Mouse (Mus musculus) C2C12 (cell line): ENCODE data around the gene Aox2. TPM values are rescaled to one million over a fixed set of nuclear protein-coding genes. Genes with fewer than 3 reads are reported as not detected.

ENCODE experiments used
- H3K27me3 ChIP-seq: one replicate; pipeline ENCODE4 v1.6.1; 2011; ENCODE audit not compliant: control insufficient read depth, insufficient read depth, insufficient read length
- H3K36me3 ChIP-seq: one replicate; pipeline ENCODE4 v1.6.1; 2011; ENCODE audit not compliant: control insufficient read depth, insufficient read depth
- H3K4me3 ChIP-seq: one replicate; pipeline ENCODE4 v1.5.1; 2011; ENCODE audit warnings: mild to moderate bottlenecking, control low read depth; ENCODE audit not compliant: poor library complexity, insufficient read depth, severe bottlenecking
- H3K79me2 ChIP-seq: one replicate; pipeline ENCODE4 v1.6.1; 2011; ENCODE audit not compliant: control insufficient read depth, insufficient read depth
- H3K79me3 ChIP-seq: one replicate; pipeline ENCODE4 v1.6.1; 2011; ENCODE audit warnings: low read depth, control low read depth
- H3ac ChIP-seq: one replicate; pipeline ENCODE3; 2011; ENCODE audit warnings: low read depth; ENCODE audit not compliant: control insufficient read depth, insufficient read length
- CEBPB ChIP-seq: IDR thresholded peaks from one replicate; pipeline ENCODE4 v1.6.1; 2011; ENCODE audit warnings: low read depth, mild to moderate bottlenecking, control low read depth, moderate library complexity
- CTCF ChIP-seq: IDR thresholded peaks from one replicate; pipeline ENCODE4 v1.5.1; 2011; ENCODE audit not compliant: control insufficient read depth, insufficient read depth, insufficient read length
- FOSL1 ChIP-seq: IDR thresholded peaks from one replicate; pipeline ENCODE4 v1.8.0; 2011; ENCODE audit warnings: mild to moderate bottlenecking, low read length; ENCODE audit not compliant: poor library complexity, insufficient read depth, severe bottlenecking
- MAX ChIP-seq: IDR thresholded peaks from one replicate; pipeline ENCODE4 v1.6.1; 2011; ENCODE audit warnings: mild to moderate bottlenecking, control low read depth
- MYOD1 ChIP-seq: IDR thresholded peaks from one replicate; pipeline ENCODE4 v1.6.1; 2011; ENCODE audit warnings: low read depth; ENCODE audit not compliant: control insufficient read depth, insufficient read length
- MYOG ChIP-seq: IDR thresholded peaks from one replicate; pipeline ENCODE4 v1.6.1; 2011; ENCODE audit not compliant: control insufficient read depth, insufficient read length; ENCODE audit errors: extremely low read depth
- USF1 ChIP-seq: IDR thresholded peaks from one replicate; pipeline ENCODE4 v1.6.1; 2011; ENCODE audit warnings: low read depth, mild to moderate bottlenecking, control low read depth, moderate library complexity
- polyA plus RNA-seq: library from polyadenylated mRNA; unstranded; fragments of >200 nt; fragmentation: generic; extraction: Trizol; gene quantifications from one replicate; pipeline ENCODE4 v1.2.1, GENCODE M21; 2012; ENCODE audit warnings: missing spikeins

Gene Aox2
- polyA plus RNA-seq, 1 experiment = not detected

- H3K36me3 ChIP-seq = no peaks in the 10 kb centered on the region
- TF ChIP-seq MAX (no peak), MYOG (no peak), CTCF (no peak), USF1 (no peak), FOSL1 (no peak), CEBPB (no peak), MYOD1 (no peak)
- H3ac ChIP-seq = no peak overlapping the region
- no peak overlapping the region for H3K4me3 ChIP-seq
- H3K79me3 ChIP-seq = no peaks in the 10 kb centered on the region
- H3K79me2 ChIP-seq = no peaks in the 10 kb centered on the region
- no peaks in the 10 kb centered on the region for H3K27me3 ChIP-seq
Measured at GRCm38 (mm10) chr1:58237527-58238299, 40.4 kb upstream of the Aox2 start.

- Histone ChIP-seq H3K79me3 (no peaks in the 10 kb centered on the region), H3K4me3 (no peak overlapping the region), H3ac (no peak overlapping the region), H3K79me2 (no peaks in the 10 kb centered on the region), H3K36me3 (no peaks in the 10 kb centered on the region), H3K27me3 (no peaks in the 10 kb centered on the region)
- TF ChIP-seq MYOG (no peak), MYOD1 (no peak), FOSL1 (no peak), CEBPB (no peak)
Measured at GRCm38 (mm10) chr1:58238440-58238839, 39.7 kb upstream of the Aox2 start.

GRCm38 (mm10) chr1:58238961-58239360 lies 39.2 kb upstream of the Aox2 start:
- Histone ChIP-seq H3K36me3 (no peaks in the 10 kb centered on the region), H3K27me3 (no peaks in the 10 kb centered on the region)

GRCm38 (mm10) chr1:58240347-58240746 lies 37.8 kb upstream of the Aox2 start:
- Histone ChIP-seq H3K79me2 (no peaks in the 10 kb centered on the region), H3K4me3 (no peak overlapping the region), H3K36me3 (no peaks in the 10 kb centered on the region), H3K79me3 (no peaks in the 10 kb centered on the region), H3K27me3 (no peaks in the 10 kb centered on the region), H3ac (no peak overlapping the region)
- TF ChIP-seq CTCF (no peak), MYOD1 (no peak), MYOG (no peak), USF1 (no peak), MAX (no peak), FOSL1 (no peak), CEBPB (no peak)

More at GRCm38 (mm10) chr1:58238961-58239360, 39.2 kb upstream of the Aox2 start:
- TF ChIP-seq CEBPB (no peak), MAX (no peak), MYOD1 (no peak), MYOG (no peak), FOSL1 (no peak), CTCF (no peak)
- no peak overlapping the region for H3ac ChIP-seq
- H3K79me2 ChIP-seq = no peaks in the 10 kb centered on the region
- no peaks in the 10 kb centered on the region for H3K79me3 ChIP-seq
- no peak overlapping the region for H3K4me3 ChIP-seq

GRCm38 (mm10) chr1:58244487-58244886 lies 33.6 kb upstream of the Aox2 start:
- H3K79me3 ChIP-seq = no peaks in the 10 kb centered on the region
- H3K36me3 ChIP-seq = no peaks in the 10 kb centered on the region
- no peak overlapping the region for H3ac ChIP-seq
- H3K79me2 ChIP-seq = no peaks in the 10 kb centered on the region
- no peaks in the 10 kb centered on the region for H3K27me3 ChIP-seq
- H3K4me3 ChIP-seq = no peak overlapping the region
- TF ChIP-seq CEBPB = no peak
- no peak for TF ChIP-seq FOSL1
- TF ChIP-seq USF1 = no peak
- no peak for TF ChIP-seq CTCF
- no peak for TF ChIP-seq MYOD1
- TF ChIP-seq MYOG = no peak
- no peak for TF ChIP-seq MAX

GRCm38 (mm10) chr1:58248518-58248917 lies 29.6 kb upstream of the Aox2 start:
- H3K36me3 ChIP-seq = no peaks in the 10 kb centered on the region
- no peak overlapping the region for H3K4me3 ChIP-seq
- no peaks in the 10 kb centered on the region for H3K79me3 ChIP-seq
- no peak overlapping the region for H3ac ChIP-seq
- TF ChIP-seq FOSL1 (no peak), MYOG (no peak), CEBPB (no peak), MYOD1 (no peak), MAX (no peak), USF1 (no peak), CTCF (no peak)
- H3K27me3 ChIP-seq = no peaks in the 10 kb centered on the region
- no peaks in the 10 kb centered on the region for H3K79me2 ChIP-seq
